Mouse (Mus musculus) lung, adult 2 months (tissue): ENCODE measurements around the gene Celf5.

Source experiments
- CTCF ChIP-seq: fragments of 200-500 bp; IDR thresholded peaks from 2 replicates; pipeline ENCODE4 v1.5.1; 2011; ENCODE audit warnings: mild to moderate bottlenecking, low read length, control low read depth; ENCODE audit not compliant: insufficient read depth
- POLR2A ChIP-seq: fragments of 200-500 bp; IDR thresholded peaks from 2 replicates; pipeline ENCODE4 v1.6.1; 2011; ENCODE audit warnings: low read depth, mild to moderate bottlenecking, control low read depth, low read length, borderline replicate concordance; ENCODE audit errors: extremely low read depth

DNA sequence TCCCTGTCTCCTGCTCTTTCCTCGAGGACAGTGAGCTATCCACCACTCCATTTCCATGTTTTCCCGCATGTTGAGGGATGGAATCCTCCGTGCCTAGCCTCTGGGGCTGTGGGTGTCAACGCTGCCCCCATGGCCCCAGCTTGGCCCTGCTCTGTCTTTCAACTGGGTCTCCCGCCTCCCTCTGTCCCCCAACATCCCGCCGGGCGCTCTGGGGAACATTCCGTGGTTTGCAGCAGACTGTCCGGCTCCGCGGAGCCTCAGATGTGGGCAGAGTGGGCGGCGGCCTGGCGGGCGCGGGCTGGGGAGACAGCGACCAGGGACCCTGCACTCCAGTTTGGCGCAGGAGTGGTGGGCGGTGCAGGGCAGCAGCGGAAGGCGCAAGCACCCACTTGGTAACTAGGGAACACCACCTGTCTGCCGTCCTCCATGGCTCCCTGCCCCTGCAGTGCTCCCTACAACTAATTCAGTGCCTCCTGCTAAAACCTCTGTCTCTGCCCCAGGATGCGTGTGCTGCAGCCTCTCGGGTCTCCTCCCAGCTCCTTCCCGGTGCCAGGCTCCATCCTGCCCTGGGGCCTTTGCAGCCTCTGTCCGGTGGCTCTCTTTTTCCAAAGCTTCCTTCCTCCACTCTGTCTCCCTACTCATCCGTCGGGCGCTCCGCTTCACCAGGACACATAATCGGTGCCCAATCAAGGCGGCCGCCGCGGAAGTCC, 30.1 kb downstream of the Celf5 start:
- no peak for TF ChIP-seq POLR2A
- TF ChIP-seq CTCF: no peak
